Mouse (Mus musculus) hematopoietic stem cell, adult 5-6 weeks (primary cell): Measurements from ENCODE around the gene Olfr1335. TPM values are rescaled to one million over a fixed set of nuclear protein-coding genes. Genes with fewer than 3 reads are reported as not detected.
"Not testable (repeated sequence)": the region's sequence is repeated elsewhere in the genome, so short reads cannot be mapped to it uniquely, and the experiment has no call there.

Experiments used
- ATAC-seq, 2 experiments: fragments of 125-278 bp in 1 of 2; replicated peaks in 1 of 2; 2 replicates each; pipeline ENCODE4 v1.8.0; 2016 to 2017; ENCODE audit warnings: inconsistent platforms in 2 of 2, mild to moderate bottlenecking in 2 of 2, moderate number of reproducible peaks in 2 of 2, low read depth in 1 of 2, moderate TSS enrichment in 1 of 2; ENCODE audit not compliant: low FRiP score in 2 of 2, poor library complexity in 2 of 2, severe bottlenecking in 2 of 2, insufficient read depth in 1 of 2, low TSS enrichment in 1 of 2
- total RNA-seq: library from RNA; stranded (forward); fragments of 172-1452, 232-1000 nt; gene quantifications from 2 replicates; pipeline ENCODE4 v1.2.3, GENCODE M21; 2017

The Olfr1335 gene
- total RNA-seq: not detected in 2 replicates

GRCm38 (mm10) chr4:118809844-118810243 is at the start of gene Olfr1335:
TSS of gene Olfr1335 (minus strand) at chr4:118809944.
- ATAC-seq: no peak

DNA sequence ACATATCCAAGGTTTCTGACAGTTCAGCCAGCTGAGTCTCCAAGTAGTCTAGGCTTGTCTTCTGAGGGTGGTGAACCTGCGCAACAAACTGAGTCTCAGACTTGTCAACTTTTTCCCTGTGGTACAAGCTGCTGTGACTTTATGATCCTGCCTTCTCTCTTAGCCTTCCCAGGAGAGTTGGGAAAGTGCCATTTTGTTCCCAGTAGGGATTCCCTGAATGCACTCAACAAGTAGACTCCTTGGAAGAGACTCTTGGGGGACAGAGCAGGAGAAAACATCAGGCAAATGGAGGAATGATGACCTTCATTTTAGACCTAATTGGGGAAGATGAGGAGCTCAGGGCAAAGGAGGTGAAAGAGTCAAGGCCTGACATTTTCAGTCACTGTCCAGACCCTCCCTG is 26.4 kb upstream of the Olfr1335 start, which contains the start of gene Olfr1333:
Gene Olfr1333, minus strand, starts transcription at position 101 of the 400 bp plus-strand sequence.
- ATAC-seq: no peak

GRCm38 (mm10) chr4:118818921-118819320 is 9.2 kb upstream of the Olfr1335 start:
- no peak for ATAC-seq

DNA sequence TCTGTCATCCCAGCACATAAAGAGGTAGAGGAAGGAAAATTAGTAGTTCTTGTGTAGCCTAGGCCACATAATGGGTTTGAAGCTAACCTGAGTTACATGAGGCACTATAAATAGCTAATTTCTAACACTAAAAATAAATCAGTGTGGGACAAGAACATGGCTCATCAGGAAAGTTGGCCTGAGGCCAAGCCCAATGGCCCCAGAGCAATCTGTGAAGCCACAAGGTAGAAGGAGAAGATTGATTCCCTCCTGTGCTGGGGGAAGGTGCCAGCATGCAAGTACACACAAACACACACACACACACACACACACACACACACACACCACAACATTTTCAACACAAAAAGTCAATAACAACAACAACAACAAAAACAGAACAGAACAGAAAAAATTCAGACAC is 16.9 kb downstream of the Olfr1335 start:
- ATAC-seq: not testable (repeated sequence)

DNA sequence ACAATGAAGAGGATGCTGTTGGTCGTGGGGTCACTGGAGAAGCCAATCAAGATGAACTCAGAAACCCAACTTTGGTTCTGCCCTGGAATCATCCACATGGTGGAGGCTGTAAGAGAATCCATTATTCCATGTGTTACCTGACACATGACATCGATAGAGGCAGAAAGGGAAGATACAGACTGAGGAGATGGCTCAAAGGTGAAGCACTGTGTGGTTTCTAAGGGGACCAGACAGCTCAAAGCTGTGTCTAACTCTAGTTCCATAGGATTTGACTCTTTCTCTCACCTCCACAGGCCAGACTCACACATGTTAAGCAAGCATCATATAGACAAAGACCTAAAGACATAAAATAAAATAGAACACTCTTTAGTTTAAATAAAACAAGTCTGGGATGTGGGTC is 27.3 kb downstream of the Olfr1335 start, which contains the start of gene Olfr1337:
Gene Olfr1337, minus strand, starts transcription at position 101 of the 400 bp plus-strand sequence.
- no peak for ATAC-seq

Other genes with a start within 250 kb of the Olfr1335 start
- 0.19 and 2.0 TPM in 2 replicates for gene Cfap57, start 189.2 kb downstream of the Olfr1335 start, total RNA-seq
- 106 and 124 TPM in 2 replicates for gene Ebna1bp2, start 189.1 kb downstream of the Olfr1335 start, total RNA-seq
- not detected in 2 replicates for gene Olfr62, start 151.0 kb downstream of the Olfr1335 start, total RNA-seq
- not detected in 2 replicates for gene Olfr1342, start 117.2 kb downstream of the Olfr1335 start, total RNA-seq
- not detected in 2 replicates for gene Olfr1341, start 106.4 kb downstream of the Olfr1335 start, total RNA-seq
- gene Olfr1340, start 89.8 kb downstream of the Olfr1335 start, total RNA-seq: not detected in 2 replicates
- gene Olfr1339, start 77.8 kb downstream of the Olfr1335 start, total RNA-seq: not detected in 2 replicates
- not detected in 2 replicates for gene Olfr1338, start 51.2 kb downstream of the Olfr1335 start, total RNA-seq
- gene Olfr1337, start 27.4 kb downstream of the Olfr1335 start, total RNA-seq: not detected in 2 replicates
- gene Olfr1333, start 26.3 kb upstream of the Olfr1335 start, total RNA-seq: not detected in 2 replicates
- not detected in 2 replicates for gene Olfr1331, start 54.7 kb upstream of the Olfr1335 start, total RNA-seq
- gene Olfr1330, start 78.7 kb upstream of the Olfr1335 start, total RNA-seq: not detected in 2 replicates
- gene Olfr1329, start 107.5 kb upstream of the Olfr1335 start, total RNA-seq: not detected in 2 replicates
- not detected in 2 replicates for gene Olfr1328, start 128.7 kb upstream of the Olfr1335 start, total RNA-seq
- not detected in 2 replicates for gene Lao1, start 151.6 kb upstream of the Olfr1335 start, total RNA-seq